Mouse (Mus musculus) heart, embryonic 14.5 days (tissue): ENCODE measurements at regions not wholly inside any gene's neighbourhood (a gene's known extent, or its start where the extent isn't known, plus 50 kb on each side); places are given as distances from the start of the nearest gene placed in this dataset.

Source experiments
- ATAC-seq: fragments of 200-750 bp; cut with Nextera tagmentation; 2 replicates; pipeline ENCODE4 v1.8.0; 2017; ENCODE audit warnings: low read depth, moderate TSS enrichment; ENCODE audit not compliant: insufficient number of reproducible peaks, insufficient read depth, low FRiP score
- H3K27ac ChIP-seq, 2 experiments: fragments of 200-500 bp in 1 of 2; fragments of 300-500 bp in 1 of 2; sonication (generic) in 1 of 2; replicated peaks in 1 of 2; 2 replicates each; pipeline ENCODE4 v1.5.1; 2012 to 2014; ENCODE audit warnings: low read depth in 2 of 2, low read length in 2 of 2, control low read depth in 1 of 2, mild to moderate bottlenecking in 1 of 2, mixed read lengths in 1 of 2; ENCODE audit not compliant: control insufficient read depth in 1 of 2, insufficient read depth in 1 of 2
- H3K27me3 ChIP-seq: fragments of 300-500 bp; sonication (generic); 2 replicates; pipeline ENCODE4 v1.6.1; 2014; ENCODE audit warnings: mild to moderate bottlenecking, low read length, control low read depth; ENCODE audit not compliant: control insufficient read depth, insufficient read depth
- H3K36me3 ChIP-seq: fragments of 300-500 bp; sonication (generic); 2 replicates; pipeline ENCODE4 v1.6.1; 2014; ENCODE audit warnings: mild to moderate bottlenecking, control low read depth, low read length, mixed read lengths; ENCODE audit not compliant: control insufficient read depth, insufficient read depth
- H3K4me1 ChIP-seq, 2 experiments: fragments of 200-500 bp in 1 of 2; fragments of 300-500 bp in 1 of 2; sonication (generic) in 1 of 2; 2 replicates each; pipeline ENCODE4 v1.6.1; 2012 to 2014; ENCODE audit warnings: low read length in 2 of 2, control low read depth in 1 of 2, mixed read lengths in 1 of 2; ENCODE audit not compliant: control insufficient read depth in 2 of 2, insufficient read depth in 2 of 2
- H3K4me2 ChIP-seq: fragments of 300-500 bp; sonication (generic); 2 replicates; pipeline ENCODE4 v1.6.1; 2014; ENCODE audit warnings: mild to moderate bottlenecking, low read length
- H3K4me3 ChIP-seq, 2 experiments: fragments of 200-500 bp in 1 of 2; fragments of 300-500 bp in 1 of 2; sonication (generic) in 1 of 2; 2 replicates each; pipeline ENCODE4 v1.5.1; 2012 to 2014; ENCODE audit warnings: low read length in 2 of 2, mild to moderate bottlenecking in 2 of 2, control low read depth in 1 of 2, low read depth in 1 of 2, moderate library complexity in 1 of 2; ENCODE audit not compliant: control insufficient read depth in 1 of 2, insufficient read depth in 1 of 2
- H3K9ac ChIP-seq: fragments of 300-500 bp; sonication (generic); 2 replicates; pipeline ENCODE4 v1.6.1; 2014; ENCODE audit warnings: mild to moderate bottlenecking, low read length
- H3K9me3 ChIP-seq: fragments of 300-500 bp; sonication (generic); 2 replicates; pipeline ENCODE4 v1.6.1; 2016; ENCODE audit warnings: low read length, control low read depth; ENCODE audit not compliant: control insufficient read depth
- WGBS: fragments of 180-500 bp; shearing (Covaris S2); extraction: QIAGEN DNeasy Blood & Tissue Kit; methylation state at CpG from one replicate; pipeline ENCODE4 v1.1.7; 2014; 5-methylcytosine and 5-hydroxymethylcytosine counted together

- Histone ChIP-seq H3K4me3 (no peak overlapping the region), H3K4me1 (no peaks in the 10 kb centered on the region), H3K36me3 (no peaks in the 10 kb centered on the region), H3K9me3 (no peaks in the 10 kb centered on the region), H3K27ac (no peak overlapping the region), H3K4me2 (no peak overlapping the region), H3K9ac (no peak overlapping the region), H3K27me3 (no peaks in the 10 kb centered on the region)
- no peak for ATAC-seq
- 75% methylated on average over 5 of the region's 5 CpGs for WGBS
Observed at GRCm38 (mm10) chr1:83569991-83570390, 162.0 kb upstream of the Sphkap start.

DNA sequence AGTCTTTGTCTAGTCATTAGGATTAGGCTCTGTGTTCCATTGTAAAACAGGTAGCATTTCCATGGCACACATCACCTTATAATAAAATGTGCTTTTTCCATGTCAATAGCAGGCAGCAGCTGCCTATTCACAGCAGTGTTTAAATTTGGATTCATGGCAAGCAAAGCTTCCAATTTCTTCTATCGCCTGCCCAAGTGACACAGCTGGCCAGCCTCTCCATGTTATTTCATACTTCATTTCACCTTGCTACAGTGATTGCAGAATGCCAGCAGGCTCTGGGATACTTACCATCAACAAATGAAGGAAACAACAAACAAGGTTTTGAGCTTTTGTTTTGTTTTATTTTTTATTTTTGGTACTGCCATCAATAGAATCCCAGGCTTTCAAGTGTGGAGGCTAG is 160.7 kb upstream of the Sphkap start:
- Histone ChIP-seq H3K4me3 (no peak overlapping the region), H3K4me1 (no peaks in the 10 kb centered on the region), H3K9me3 (no peaks in the 10 kb centered on the region), H3K9ac (no peak overlapping the region), H3K27me3 (no peaks in the 10 kb centered on the region), H3K27ac (no peak overlapping the region), H3K4me2 (no peak overlapping the region), H3K36me3 (no peaks in the 10 kb centered on the region)
- WGBS = 83% methylated on average over 1 of the region's 1 CpGs
- no peak for ATAC-seq

DNA sequence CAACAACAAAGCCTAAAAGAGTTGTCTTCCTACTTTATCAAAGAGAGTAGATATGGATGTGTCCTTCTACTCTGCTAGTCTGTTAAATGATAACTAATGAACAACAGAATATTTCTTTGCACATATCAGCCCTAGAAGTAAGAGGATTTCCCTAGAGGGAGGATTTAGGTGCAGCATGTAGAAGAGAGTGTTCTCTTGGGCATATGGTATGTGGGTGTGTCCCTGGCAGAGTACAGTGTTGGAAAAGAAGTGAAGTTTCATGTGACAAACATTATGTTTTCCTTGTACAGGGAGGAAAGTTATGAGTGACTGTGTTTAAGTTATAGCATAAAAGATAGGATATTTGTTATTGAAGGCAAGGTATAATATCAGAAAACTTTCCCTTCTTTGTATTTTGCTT is 143.6 kb upstream of the Sphkap start:
- ATAC-seq = no peak
- H3K9me3 ChIP-seq = no peaks in the 10 kb centered on the region
- H3K9ac ChIP-seq = no peak overlapping the region
- no peak overlapping the region for H3K4me2 ChIP-seq
- no peaks in the 10 kb centered on the region for H3K27me3 ChIP-seq
- no peak overlapping the region for H3K4me3 ChIP-seq
- H3K36me3 ChIP-seq = no peaks in the 10 kb centered on the region
- no peaks in the 10 kb centered on the region for H3K4me1 ChIP-seq
- no peak overlapping the region for H3K27ac ChIP-seq

GRCm38 (mm10) chr1:83535461-83535860 is 127.5 kb upstream of the Sphkap start:
- H3K27ac ChIP-seq = no peak overlapping the region
- H3K4me3 ChIP-seq = no peak overlapping the region
- H3K27me3 ChIP-seq = no peaks in the 10 kb centered on the region
- H3K36me3 ChIP-seq = no peaks in the 10 kb centered on the region
- no peak for ATAC-seq
- H3K9me3 ChIP-seq = 0 out of 2 replicates have a peak, but pooled peaks cover 3% of the 10 kb centered on the region
- H3K9ac ChIP-seq = no peak overlapping the region
- H3K4me2 ChIP-seq = no peak overlapping the region
- no peaks in the 10 kb centered on the region for H3K4me1 ChIP-seq

DNA sequence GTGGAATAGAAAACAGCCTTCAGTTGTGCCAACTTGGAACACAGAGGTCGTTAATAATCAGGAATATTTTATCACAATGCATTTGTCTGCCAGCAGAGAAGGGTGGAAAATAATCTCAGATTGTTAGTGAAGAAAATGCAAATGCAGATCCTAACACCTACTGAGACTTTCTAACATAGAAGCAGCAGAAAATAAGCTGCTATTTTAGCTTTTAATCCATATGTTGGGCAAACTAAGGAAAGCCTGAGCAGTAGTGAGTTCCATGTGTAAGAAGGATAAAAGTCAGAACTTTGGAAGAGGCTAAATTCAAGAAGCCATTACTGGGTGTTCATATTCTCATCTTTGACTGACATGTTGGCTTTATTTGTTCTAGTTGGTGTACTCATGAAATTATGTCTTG is 119.8 kb upstream of the Sphkap start:
- Histone ChIP-seq H3K4me1 (no peaks in the 10 kb centered on the region), H3K27ac (no peak overlapping the region), H3K9me3 (0 out of 2 replicates have a peak, but pooled peaks cover 6% of the 10 kb centered on the region), H3K4me3 (no peak overlapping the region), H3K4me2 (no peak overlapping the region), H3K27me3 (no peaks in the 10 kb centered on the region), H3K36me3 (no peaks in the 10 kb centered on the region), H3K9ac (no peak overlapping the region)
- no peak for ATAC-seq
- 54% methylated on average over 1 of the region's 1 CpGs for WGBS

DNA sequence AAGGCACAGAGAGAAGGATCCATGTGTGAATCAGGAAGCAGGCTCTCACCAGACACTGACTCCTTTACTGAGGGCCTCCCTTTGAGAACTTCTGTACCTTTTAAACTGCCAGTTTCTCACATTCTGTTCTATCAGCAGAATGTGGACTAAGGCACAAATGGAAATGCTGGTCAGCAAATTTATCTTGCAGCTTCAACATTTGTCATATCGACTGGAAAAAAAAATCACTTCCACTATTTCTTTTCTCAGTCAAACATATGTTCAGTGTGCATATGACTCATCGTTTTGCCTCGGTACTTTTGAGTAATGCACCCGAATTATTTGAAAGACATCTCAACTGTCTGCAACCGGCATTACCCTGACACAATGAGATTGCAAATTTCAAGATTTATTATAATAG is 101.4 kb upstream of the Sphkap start:
- no peak overlapping the region for H3K9ac ChIP-seq

DNA sequence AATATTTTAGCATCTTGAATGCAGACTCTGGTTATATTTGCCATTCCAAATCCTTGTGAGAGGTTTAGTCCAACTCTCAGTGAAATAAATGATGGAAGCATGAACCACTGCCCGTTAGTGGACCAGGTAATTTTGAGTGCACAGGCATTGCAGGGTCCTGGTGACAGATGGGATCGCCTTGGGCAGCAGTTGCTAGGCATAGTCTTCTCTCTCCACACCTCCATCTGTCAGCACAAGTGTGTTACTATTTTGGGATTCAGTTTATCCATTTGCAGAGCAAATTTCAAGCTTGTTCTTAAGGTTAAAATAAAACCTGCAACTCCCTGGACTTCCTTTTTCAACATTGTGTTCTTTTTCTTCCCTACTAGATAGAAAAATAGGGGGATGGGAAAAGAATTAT is 97.4 kb upstream of the Sphkap start:
- Histone ChIP-seq H3K9ac (no peak overlapping the region), H3K9me3 (no peaks in the 10 kb centered on the region), H3K27ac (no peak overlapping the region), H3K4me3 (no peak overlapping the region), H3K36me3 (no peaks in the 10 kb centered on the region), H3K4me2 (no peak overlapping the region), H3K27me3 (no peaks in the 10 kb centered on the region), H3K4me1 (no peaks in the 10 kb centered on the region)
- WGBS = 24% methylated on average over 2 of the region's 2 CpGs
- ATAC-seq = no peak

More for the DNA sequence above, 101.4 kb upstream of the Sphkap start:
- no peak overlapping the region for H3K27ac ChIP-seq
- no peak overlapping the region for H3K4me2 ChIP-seq
- 72% methylated on average over 5 of the region's 5 CpGs for WGBS
- no peak for ATAC-seq
- no peaks in the 10 kb centered on the region for H3K4me1 ChIP-seq
- H3K4me3 ChIP-seq = no peak overlapping the region
- H3K9me3 ChIP-seq = no peaks in the 10 kb centered on the region
- H3K27me3 ChIP-seq = no peaks in the 10 kb centered on the region
- H3K36me3 ChIP-seq = no peaks in the 10 kb centered on the region

DNA sequence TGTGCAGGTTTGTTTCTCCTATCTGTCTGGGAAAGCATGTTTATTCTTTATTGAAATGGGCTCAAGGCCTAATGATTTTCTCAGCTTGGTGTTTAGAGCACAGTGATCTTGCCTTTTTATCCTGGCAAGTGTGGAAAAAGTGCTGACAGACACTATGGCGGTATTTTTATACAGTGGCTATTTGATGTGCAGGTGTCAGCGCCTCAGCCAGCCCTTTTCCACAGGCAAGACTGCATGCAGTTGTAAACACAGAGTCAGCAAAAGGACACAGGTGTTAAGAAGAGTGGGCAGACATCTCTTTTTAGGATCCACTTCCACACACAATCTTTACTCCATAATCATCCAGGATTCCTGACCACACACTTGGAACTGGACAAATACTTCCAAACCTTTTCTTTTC is 88.9 kb upstream of the Sphkap start:
- H3K4me1 ChIP-seq = peaks cover 0 to 3% of the 10 kb centered on the region in 2 experiments; a peak in 1 of 4 replicates
- no peak overlapping the region for H3K27ac ChIP-seq
- H3K9me3 ChIP-seq = no peaks in the 10 kb centered on the region
- no peaks in the 10 kb centered on the region for H3K36me3 ChIP-seq
- no peak overlapping the region for H3K4me2 ChIP-seq
- no peak for ATAC-seq
- 29% methylated on average over 2 of the region's 2 CpGs for WGBS
- H3K4me3 ChIP-seq = no peak overlapping the region
- no peaks in the 10 kb centered on the region for H3K27me3 ChIP-seq
- H3K9ac ChIP-seq = no peak overlapping the region
